Mouse (Mus musculus) 3T3-L1 (cell line): Measurements from ENCODE around the gene Entpd5.
"Not testable (repeated sequence)": the region's sequence is repeated elsewhere in the genome, so short reads cannot be mapped to it uniquely, and the experiment has no call there.

ENCODE experiments used
- DNase-seq: peaks from one replicate; pipeline ENCODE4 v3.0.0-alpha.2; 2015; ENCODE audit warnings: low read depth, low spot score

The Entpd5 gene

GRCm38 (mm10) chr12:84399135-84399534 is 9.7 kb downstream of the Entpd5 start:
- DNase-seq: no peak

GRCm38 (mm10) chr12:84398629-84399028 is 10.2 kb downstream of the Entpd5 start:
- DNase-seq: peak; percentile 81

- no peak for DNase-seq
Observed at GRCm38 (mm10) chr12:84397685-84398084, 11.1 kb downstream of the Entpd5 start.

DNA sequence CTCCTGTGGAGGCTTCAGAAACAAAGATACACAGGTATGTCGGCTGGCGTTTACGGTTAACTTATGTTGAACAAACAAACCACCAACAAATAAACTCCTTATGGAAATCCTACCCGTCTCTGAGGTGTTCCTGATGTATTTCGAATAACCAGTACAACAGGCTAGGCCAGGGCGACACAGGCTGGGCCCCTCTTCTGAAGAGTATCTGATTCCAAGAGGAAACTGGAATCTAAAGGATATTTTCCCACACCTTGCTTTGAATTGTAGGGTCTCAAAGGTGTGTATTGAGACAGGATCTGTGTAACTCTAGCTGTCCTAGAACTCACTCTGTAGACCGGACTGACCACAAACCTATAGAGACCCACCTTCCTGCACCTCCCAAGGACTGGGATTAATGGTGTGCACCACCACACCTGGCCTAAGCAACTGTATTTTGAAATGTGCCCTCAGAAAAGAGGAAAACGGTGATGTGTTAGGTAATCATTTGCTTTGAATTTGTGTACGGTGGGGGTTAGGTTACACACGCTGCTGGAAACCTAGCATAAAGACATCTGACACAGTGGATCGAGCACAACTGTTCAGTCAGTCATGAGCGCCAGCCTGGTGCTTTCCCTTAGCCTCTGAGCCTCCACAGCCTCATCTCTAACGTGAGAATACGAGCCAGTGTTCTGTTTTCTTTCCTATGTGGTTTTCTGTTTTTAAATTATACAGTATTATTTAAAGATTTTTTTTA is 11.7 kb downstream of the Entpd5 start:
- no peak for DNase-seq

DNA sequence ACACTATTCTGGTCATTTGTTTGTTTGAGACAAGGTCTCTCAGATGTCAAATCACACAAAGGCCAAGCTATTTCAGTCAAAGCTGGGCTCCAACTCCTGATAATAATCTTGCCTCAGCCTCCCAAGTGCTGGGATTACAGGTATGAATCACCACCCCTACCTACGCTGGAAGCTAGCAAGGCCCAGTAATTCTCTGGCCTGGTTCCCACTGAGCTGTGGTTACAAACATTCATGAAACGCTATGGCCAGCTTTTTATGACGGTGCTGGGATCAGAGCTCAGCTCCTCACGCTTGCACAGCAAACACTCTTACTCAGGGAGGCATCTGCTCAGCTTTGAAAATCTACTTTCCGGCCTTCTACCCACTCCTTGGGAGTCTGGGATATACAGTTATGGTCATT is 15.0 kb downstream of the Entpd5 start:
- no peak for DNase-seq

DNA sequence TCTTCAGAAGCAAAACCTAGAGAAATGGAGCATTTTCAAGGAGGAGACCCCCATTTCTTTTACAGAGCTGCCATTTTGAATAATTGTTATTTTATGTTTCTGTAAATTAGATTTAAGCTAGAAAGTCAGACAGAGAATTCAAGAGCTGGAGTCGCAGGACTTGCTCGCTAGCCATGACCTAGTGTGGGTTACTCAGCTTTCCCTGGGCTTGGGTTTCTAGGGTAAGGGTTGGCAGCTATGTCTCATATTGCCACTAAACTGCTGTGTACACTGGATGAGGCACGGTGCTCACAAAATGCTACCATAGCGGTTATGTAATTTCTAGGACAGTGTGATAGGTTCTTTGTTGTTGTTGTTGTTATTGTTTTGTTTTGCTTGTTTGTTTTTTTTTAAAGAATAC is 16.1 kb downstream of the Entpd5 start:
- no peak for DNase-seq

GRCm38 (mm10) chr12:84390336-84390735 is 18.5 kb downstream of the Entpd5 start:
- DNase-seq: no peak

DNA sequence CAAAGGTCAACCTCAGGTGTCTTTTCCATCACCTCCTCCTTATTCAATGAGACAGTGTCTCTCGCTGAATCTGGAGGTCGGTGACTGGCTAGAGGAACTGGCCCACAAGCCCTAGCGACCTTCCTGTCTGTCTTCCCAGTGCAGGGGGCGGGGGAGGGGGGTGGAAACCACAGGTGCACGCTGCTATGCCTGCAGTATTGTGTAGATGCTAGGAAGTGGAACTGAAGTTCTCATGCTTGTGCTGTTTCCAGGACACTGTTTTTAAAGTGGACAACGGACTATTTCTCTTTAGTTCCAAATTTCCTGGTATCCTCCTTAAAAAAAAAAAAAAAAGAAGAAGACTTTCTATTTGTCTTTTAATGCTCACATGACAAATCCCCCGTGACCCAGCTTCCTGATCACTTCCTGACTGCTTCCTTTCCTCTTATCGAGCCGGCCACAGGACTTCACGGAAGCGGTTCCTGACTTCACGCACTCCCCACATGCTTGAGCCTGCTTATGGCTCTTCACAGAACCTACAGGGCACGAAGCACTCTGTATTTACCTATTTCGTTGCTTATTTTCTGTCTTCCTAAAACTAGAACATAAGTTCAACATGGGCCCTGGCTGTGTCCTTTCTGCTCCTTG is 19.9 kb downstream of the Entpd5 start:
- DNase-seq: no peak

GRCm38 (mm10) chr12:84388097-84388496 is 20.7 kb downstream of the Entpd5 start:
- no peak for DNase-seq

DNA sequence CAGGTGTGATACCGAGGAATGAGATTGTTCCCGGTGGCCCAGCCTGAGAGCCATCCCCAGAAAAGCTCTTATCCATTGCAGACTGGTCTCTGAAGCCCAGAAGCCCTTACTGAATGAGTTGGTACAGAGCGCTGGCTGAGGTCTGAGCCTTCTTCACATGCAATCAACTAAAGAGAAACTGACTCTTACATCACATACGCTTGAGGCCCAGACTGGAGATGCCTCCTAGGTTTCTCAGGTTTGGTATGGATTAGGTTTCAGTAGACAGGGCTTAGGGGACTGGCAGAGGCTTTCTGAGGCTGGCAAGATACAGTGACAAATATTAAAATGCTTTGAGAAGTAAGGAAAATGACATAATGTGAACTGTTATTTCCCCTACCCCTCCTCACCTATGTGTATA is 23.4 kb downstream of the Entpd5 start:
- DNase-seq: no peak

- DNase-seq: no peak
Observed at GRCm38 (mm10) chr12:84384644-84385081, 24.2 kb downstream of the Entpd5 start.

DNA sequence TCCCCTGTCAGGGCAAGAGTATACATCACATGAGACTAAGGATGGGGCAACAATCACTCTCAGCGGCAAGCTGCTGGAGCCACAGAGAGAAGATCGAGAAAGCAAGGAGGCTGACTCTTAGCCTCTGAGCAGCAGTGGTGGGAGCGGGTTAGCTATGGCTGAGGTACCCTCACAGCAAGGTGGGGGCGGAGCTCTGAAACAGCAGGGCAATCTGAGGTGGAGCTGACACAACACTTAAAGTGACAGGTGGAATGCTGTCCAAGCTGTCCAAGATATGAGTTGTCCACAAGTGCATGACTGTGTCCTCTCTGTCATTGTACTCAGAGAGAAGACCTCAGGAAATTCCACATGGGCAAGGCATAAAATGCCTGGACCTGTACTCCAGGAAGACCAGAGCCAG is 26.5 kb downstream of the Entpd5 start:
- no peak for DNase-seq

GRCm38 (mm10) chr12:84373831-84374481 is 34.9 kb downstream of the Entpd5 start:
- DNase-seq: no peak

GRCm38 (mm10) chr12:84371647-84372046 is 37.2 kb downstream of the Entpd5 start:
- DNase-seq: no peak

- no peak for DNase-seq
Observed at GRCm38 (mm10) chr12:84366971-84367370, 41.9 kb downstream of the Entpd5 start.

DNA sequence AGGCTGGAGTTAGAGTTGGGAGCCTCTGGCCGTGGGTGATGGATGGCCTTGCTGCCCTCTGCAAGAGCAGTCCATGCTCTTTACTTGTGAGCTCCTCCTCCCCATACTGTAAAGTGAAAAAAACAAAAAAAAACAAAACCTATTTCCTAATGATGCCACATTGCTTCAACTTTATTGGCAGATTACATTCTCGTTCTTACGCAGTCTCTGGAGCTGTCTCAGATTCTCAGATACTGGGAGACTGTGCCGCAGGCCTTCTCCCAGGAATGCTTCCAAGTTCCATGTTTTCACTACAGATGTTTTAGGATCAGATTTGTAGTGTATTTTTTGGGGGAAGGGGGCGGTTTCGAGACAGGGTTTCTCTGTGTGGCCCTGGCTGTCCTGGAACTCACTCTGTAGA is 43.7 kb downstream of the Entpd5 start:
- DNase-seq: no peak

- no peak for DNase-seq
Observed at GRCm38 (mm10) chr12:84364291-84364690, 44.5 kb downstream of the Entpd5 start.

GRCm38 (mm10) chr12:84362872-84363271 is 46.0 kb downstream of the Entpd5 start:
- DNase-seq: peak; percentile 4

DNA sequence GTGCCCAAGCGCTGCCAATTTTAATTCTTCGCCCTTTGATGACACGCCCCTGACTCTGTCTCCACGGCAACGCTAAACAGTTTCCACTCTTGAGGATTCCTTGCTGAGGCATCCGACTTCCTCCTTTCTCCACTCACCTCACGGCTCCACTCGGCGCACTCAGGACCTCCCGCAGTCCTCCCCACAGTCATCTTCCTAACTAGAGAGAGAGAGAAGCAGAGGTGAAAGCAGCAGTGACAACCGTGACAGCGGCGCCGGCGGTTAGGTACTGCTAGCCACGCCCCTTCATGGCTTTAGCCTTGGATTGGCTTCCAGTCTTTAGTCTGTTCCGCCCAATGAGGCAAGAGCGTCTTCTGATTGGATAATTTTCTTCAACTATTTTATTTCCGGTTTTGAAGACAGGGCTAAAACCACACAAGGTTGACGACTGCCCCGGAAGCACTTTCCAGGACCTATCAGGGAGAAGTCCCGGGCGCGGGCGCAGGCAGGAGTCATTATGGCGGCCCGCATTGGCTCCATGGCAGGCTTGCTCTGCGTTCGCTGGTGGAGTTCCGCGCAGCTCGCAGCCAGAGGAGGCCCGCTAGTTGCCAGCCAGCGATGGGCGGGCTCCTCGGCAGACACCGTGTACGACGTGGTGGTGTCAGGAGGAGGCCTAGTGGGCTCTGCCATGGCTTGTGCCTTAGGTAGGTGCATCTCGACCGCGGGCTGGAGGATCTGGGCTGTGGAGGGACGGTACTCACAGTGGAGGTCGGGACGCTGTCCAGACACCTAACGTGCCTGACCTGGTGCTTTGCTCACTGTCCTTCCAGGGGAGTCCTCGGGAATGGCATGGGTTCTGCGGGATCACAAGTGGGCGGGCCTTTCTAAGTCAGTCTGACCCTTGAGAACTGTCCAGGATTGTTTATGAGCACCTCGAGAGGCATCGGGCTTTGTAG is 47.0 kb downstream of the Entpd5 start, which contains the start of the genes Coq6 and Fam161b:
Gene Coq6, plus strand, starts transcription at position 103 of the 935 bp plus-strand sequence.
Gene Fam161b, minus strand, starts transcription at position 279 of the 935 bp plus-strand sequence.
- DNase-seq: peak; percentile 99

- not testable (repeated sequence) for DNase-seq
Observed at GRCm38 (mm10) chr12:84358699-84359098, 50.1 kb downstream of the Entpd5 start.

- DNase-seq: peak; percentile 67
Observed at GRCm38 (mm10) chr12:84347192-84347591, 61.6 kb downstream of the Entpd5 start.
